Mouse (Mus musculus) monocyte, adult 5-6 weeks (primary cell): Measurements from ENCODE around the gene Hepacam. TPM values are rescaled to one million over a fixed set of nuclear protein-coding genes. Genes with fewer than 3 reads are reported as not detected.

ENCODE experiments used
- ATAC-seq: fragments of 153-309, 156-312 bp; replicated peaks from 2 replicates; pipeline ENCODE4 v1.8.0; 2017; ENCODE audit warnings: mild to moderate bottlenecking; ENCODE audit not compliant: low TSS enrichment, insufficient number of reproducible peaks, severe bottlenecking, poor library complexity, low FRiP score
- total RNA-seq: library from RNA; stranded (forward); fragments of 200-1000, 200-491, 200-594 nt; gene quantifications from 3 replicates; pipeline ENCODE4 v1.2.3, GENCODE M21; 2017

Gene Hepacam
- total RNA-seq, result not detected in 3 replicates

- no peak for ATAC-seq
These were observed at the start of gene Hepacam for GRCm38 (mm10) chr9:37367301-37368080. Gene Hepacam (plus strand): TSS chr9:37367351.

- ATAC-seq, result no peak
These were observed 37.7 kb upstream of the Hepacam start for GRCm38 (mm10) chr9:37329456-37329855.

- no peak for ATAC-seq
These were observed 21.7 kb upstream of the Hepacam start for GRCm38 (mm10) chr9:37345406-37345805.

GRCm38 (mm10) chr9:37347184-37347987 is 19.8 kb upstream of the Hepacam start:
- 0 out of 2 replicates have a peak, but pooled peaks have one; percentile 7 for ATAC-seq

- ATAC-seq, result peak; percentile 99
These were observed 19.0 kb upstream of the Hepacam start, which contains the start of gene Ccdc15 for GRCm38 (mm10) chr9:37347988-37348642. Gene Ccdc15 (minus strand): TSS chr9:37348432.

GRCm38 (mm10) chr9:37349050-37349449 is 18.1 kb upstream of the Hepacam start:
- ATAC-seq, result no peak

- no peak for ATAC-seq
These were observed 15.9 kb upstream of the Hepacam start for GRCm38 (mm10) chr9:37351266-37351665.

- ATAC-seq, result no peak
These were observed 12.7 kb upstream of the Hepacam start for GRCm38 (mm10) chr9:37354485-37354884.

GRCm38 (mm10) chr9:37358713-37359330 is 8.3 kb upstream of the Hepacam start:
- no peak for ATAC-seq

- ATAC-seq, result no peak
These were observed 7.6 kb upstream of the Hepacam start for GRCm38 (mm10) chr9:37359331-37360220.

- no peak for ATAC-seq
These were observed 5.1 kb upstream of the Hepacam start for GRCm38 (mm10) chr9:37362084-37362483.

GRCm38 (mm10) chr9:37362881-37363280 is 4.3 kb upstream of the Hepacam start:
- ATAC-seq, result no peak

GRCm38 (mm10) chr9:37363551-37363950 is 3.6 kb upstream of the Hepacam start:
- ATAC-seq, result no peak

GRCm38 (mm10) chr9:37364392-37364791 is 2.8 kb upstream of the Hepacam start:
- no peak for ATAC-seq

GRCm38 (mm10) chr9:37365706-37366105 is 1.4 kb upstream of the Hepacam start:
- ATAC-seq, result no peak

- no peak for ATAC-seq
These were observed 1.1 kb downstream of the Hepacam start for GRCm38 (mm10) chr9:37368081-37368830.

GRCm38 (mm10) chr9:37368860-37369259 is 1.7 kb downstream of the Hepacam start:
- no peak for ATAC-seq
